Mouse (Mus musculus) E14TG2a.4 (cell line): ENCODE measurements around the gene Zfr2.

ENCODE experiments used
- CTCF ChIP-seq: conservative IDR thresholded peaks from 2 replicates; pipeline ENCODE4 v1.5.1; 2014; ENCODE audit warnings: low read length
- NANOG ChIP-seq: IDR thresholded peaks from 2 replicates; pipeline ENCODE4 v1.6.1; 2014; ENCODE audit warnings: borderline replicate concordance, low read length, mixed read lengths

DNA sequence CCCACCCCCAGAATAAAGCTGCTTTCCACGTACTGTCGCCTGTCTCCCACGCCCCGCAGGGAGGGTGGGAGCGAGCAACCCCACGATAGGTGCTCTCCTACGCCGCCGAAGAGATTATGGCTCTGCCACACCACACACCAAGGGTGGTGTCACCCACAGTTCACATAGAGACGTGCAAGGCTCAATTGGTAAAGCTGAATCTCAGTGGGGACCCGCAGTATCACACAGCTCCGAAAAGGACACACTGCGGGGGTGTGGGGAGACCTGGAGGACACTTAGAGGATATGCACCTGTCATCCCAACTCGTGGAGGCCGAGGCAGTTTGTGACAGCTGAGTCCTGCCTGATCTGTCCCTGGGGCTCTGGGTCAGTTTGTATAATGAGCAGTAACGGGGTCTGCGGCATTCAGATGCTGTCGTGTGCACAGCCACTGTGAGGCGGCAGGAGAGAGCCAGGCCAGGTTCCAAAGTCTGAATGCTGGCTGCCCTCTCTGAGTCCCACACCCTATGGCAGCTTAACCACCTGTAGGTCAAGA is 39.9 kb upstream of the Zfr2 start:
- TF ChIP-seq CTCF, result no peak
- TF ChIP-seq NANOG, result no peak
